Mouse (Mus musculus) spleen, postnatal 36 days (tissue): ENCODE data around the gene Iscu.
"Not testable (repeated sequence)": the region's sequence is repeated elsewhere in the genome, so short reads cannot be mapped to it uniquely, and the experiment has no call there.

Experiments used
- DNase-seq, 2 experiments: peaks; one replicate each; pipeline ENCODE4 v3.0.0; 2022; ENCODE audit warnings: low spot score in 2 of 2, mixed read lengths in 1 of 2

The Iscu gene

GRCm38 (mm10) chr5:113788645-113789044 is 16.1 kb downstream of the Iscu start:
- DNase-seq, result no peak

- no peak for DNase-seq
Measured at GRCm38 (mm10) chr5:113789075-113789788, 16.7 kb downstream of the Iscu start.

- DNase-seq, result no peak
Measured at GRCm38 (mm10) chr5:113790453-113791196, 18.1 kb downstream of the Iscu start.

GRCm38 (mm10) chr5:113791197-113792095 is 18.9 kb downstream of the Iscu start:
- no peak for DNase-seq

GRCm38 (mm10) chr5:113796401-113797148 is 24.0 kb downstream of the Iscu start:
- no peak for DNase-seq

- no peak for DNase-seq
Measured at GRCm38 (mm10) chr5:113797149-113797882, 24.8 kb downstream of the Iscu start.

GRCm38 (mm10) chr5:113798525-113798924 is 26.0 kb downstream of the Iscu start:
- DNase-seq, result no peak

GRCm38 (mm10) chr5:113799691-113800090 is 27.1 kb downstream of the Iscu start:
- DNase-seq, result no peak

GRCm38 (mm10) chr5:113800280-113800679 is 27.7 kb downstream of the Iscu start, which contains the start of gene Tmem119:
Tmem119 (minus strand) TSS chr5:113800516.
- DNase-seq, result no peak

GRCm38 (mm10) chr5:113804395-113804966 is 31.9 kb downstream of the Iscu start:
- DNase-seq, result no peak

GRCm38 (mm10) chr5:113805301-113805700 is 32.8 kb downstream of the Iscu start:
- DNase-seq, result no peak

GRCm38 (mm10) chr5:113806414-113806813 is 33.9 kb downstream of the Iscu start:
- DNase-seq, result no peak

GRCm38 (mm10) chr5:113807712-113808111 is 35.2 kb downstream of the Iscu start:
- no peak for DNase-seq

GRCm38 (mm10) chr5:113808177-113808576 is 35.6 kb downstream of the Iscu start:
- no peak for DNase-seq

GRCm38 (mm10) chr5:113810111-113810510 is 37.6 kb downstream of the Iscu start:
- DNase-seq, result no peak

GRCm38 (mm10) chr5:113811824-113812420 is 39.4 kb downstream of the Iscu start:
- DNase-seq, result not testable (repeated sequence)

GRCm38 (mm10) chr5:113812638-113813037 is 40.1 kb downstream of the Iscu start:
- peak in 1 of 2 experiments; percentile 22 for DNase-seq

- peak in 1 of 2 experiments; percentile 50 for DNase-seq
Measured at GRCm38 (mm10) chr5:113813608-113814007, 41.1 kb downstream of the Iscu start.

GRCm38 (mm10) chr5:113814111-113815040 is 41.8 kb downstream of the Iscu start:
- peak; percentile 45 to 51 for DNase-seq
